Mouse (Mus musculus) lung, adult 2 months (tissue): ENCODE measurements around the gene G6pc3.

Source experiments
- CTCF ChIP-seq: fragments of 200-500 bp; IDR thresholded peaks from 2 replicates; pipeline ENCODE4 v1.5.1; 2011; ENCODE audit warnings: mild to moderate bottlenecking, low read length, control low read depth; ENCODE audit not compliant: insufficient read depth
- POLR2A ChIP-seq: fragments of 200-500 bp; IDR thresholded peaks from 2 replicates; pipeline ENCODE4 v1.6.1; 2011; ENCODE audit warnings: low read depth, mild to moderate bottlenecking, control low read depth, low read length, borderline replicate concordance; ENCODE audit errors: extremely low read depth

GRCm38 (mm10) chr11:102140508-102140907, 48.9 kb upstream of the G6pc3 start:
- TF ChIP-seq POLR2A (no peak), CTCF (peak; percentile 29; the same call in 1 of the 2 replicates)
